Mouse (Mus musculus) erythroblast, embryonic 14.5 days (primary cell): ENCODE measurements around the gene Snd1. TPM values are rescaled to one million over a fixed set of nuclear protein-coding genes. Genes with fewer than 3 reads are reported as not detected.
"Not testable (repeated sequence)": the region's sequence is repeated elsewhere in the genome, so short reads cannot be mapped to it uniquely, and the experiment has no call there.

Experiments
- H3K27me3 ChIP-seq: 2 replicates; pipeline ENCODE4 v1.6.1; 2012; ENCODE audit warnings: inconsistent platforms; ENCODE audit not compliant: control insufficient read depth
- H3K36me3 ChIP-seq: 2 replicates; pipeline ENCODE4 v1.6.1; 2012; ENCODE audit warnings: mild to moderate bottlenecking, inconsistent platforms; ENCODE audit not compliant: control insufficient read depth
- H3K4me1 ChIP-seq: 2 replicates; pipeline ENCODE4 v1.6.1; 2012; ENCODE audit warnings: inconsistent platforms; ENCODE audit not compliant: control insufficient read depth
- H3K4me3 ChIP-seq: replicated peaks from 2 replicates; pipeline ENCODE3; 2012; ENCODE audit warnings: moderate library complexity, mild to moderate bottlenecking, inconsistent platforms
- H3K9me3 ChIP-seq: 2 replicates; pipeline ENCODE4 v1.6.1; 2012; ENCODE audit warnings: low read length, inconsistent platforms, mixed read lengths; ENCODE audit not compliant: control insufficient read depth
- GATA1 ChIP-seq: IDR thresholded peaks from 2 replicates; pipeline ENCODE4 v1.6.1; 2012; ENCODE audit warnings: low read length, inconsistent platforms, mixed read lengths
- TAL1 ChIP-seq: IDR thresholded peaks from 3 replicates; pipeline ENCODE4 v1.6.1; 2012; ENCODE audit warnings: low read length, inconsistent platforms, mixed read lengths
- polyA plus RNA-seq: library from polyadenylated mRNA; stranded (reverse); fragments of >175 nt; gene quantifications from 2 replicates; pipeline ENCODE4 v1.2.3, GENCODE M21; 2012

The Snd1 gene
- polyA plus RNA-seq, 1 experiment, result 1.9 TPM

- H3K36me3 ChIP-seq, result peaks cover 5% of the 10 kb centered on the region
- no peaks in the 10 kb centered on the region for H3K9me3 ChIP-seq
- H3K27me3 ChIP-seq, result no peaks in the 10 kb centered on the region
- no peak overlapping the region for H3K4me3 ChIP-seq
- TF ChIP-seq GATA1, result no peak
- no peak for TF ChIP-seq TAL1
- H3K4me1 ChIP-seq, result peaks cover 2% of the 10 kb centered on the region; the same call in 1 of the 2 replicates
Measured at GRCm38 (mm10) chr6:28502576-28502975, 27.6 kb downstream of the Snd1 start.

- TF ChIP-seq GATA1 (no peak), TAL1 (no peak)
- Histone ChIP-seq H3K4me3 (no peak overlapping the region), H3K36me3 (peaks cover 3% of the 10 kb centered on the region), H3K4me1 (no peaks in the 10 kb centered on the region), H3K27me3 (no peaks in the 10 kb centered on the region), H3K9me3 (no peaks in the 10 kb centered on the region)
Measured at GRCm38 (mm10) chr6:28503148-28503547, 28.2 kb downstream of the Snd1 start.

GRCm38 (mm10) chr6:28504611-28505010 lies 29.7 kb downstream of the Snd1 start:
- no peaks in the 10 kb centered on the region for H3K9me3 ChIP-seq
- no peaks in the 10 kb centered on the region for H3K4me1 ChIP-seq
- H3K36me3 ChIP-seq, result peaks cover 3% of the 10 kb centered on the region; the same call in 1 of the 2 replicates
- no peak for TF ChIP-seq TAL1
- no peak for TF ChIP-seq GATA1
- H3K4me3 ChIP-seq, result no peak overlapping the region
- H3K27me3 ChIP-seq, result no peaks in the 10 kb centered on the region

GRCm38 (mm10) chr6:28507759-28508158 lies 32.8 kb downstream of the Snd1 start:
- Histone ChIP-seq H3K36me3 (peaks cover 6% of the 10 kb centered on the region), H3K9me3 (no peaks in the 10 kb centered on the region), H3K27me3 (no peaks in the 10 kb centered on the region), H3K4me3 (no peak overlapping the region), H3K4me1 (no peaks in the 10 kb centered on the region; the same call in 1 of the 2 replicates)
- TF ChIP-seq TAL1 (no peak), GATA1 (no peak)

GRCm38 (mm10) chr6:28514195-28514594 lies 39.3 kb downstream of the Snd1 start:
- no peaks in the 10 kb centered on the region for H3K27me3 ChIP-seq
- H3K36me3 ChIP-seq, result peaks cover 43% of the 10 kb centered on the region
- TF ChIP-seq GATA1 (no peak), TAL1 (no peak)
- H3K4me1 ChIP-seq, result peaks cover 2% of the 10 kb centered on the region; the same call in 1 of the 2 replicates
- H3K4me3 ChIP-seq, result no peak overlapping the region
- no peaks in the 10 kb centered on the region for H3K9me3 ChIP-seq

GRCm38 (mm10) chr6:28514830-28515350 lies 40.0 kb downstream of the Snd1 start:
- no peaks in the 10 kb centered on the region for H3K27me3 ChIP-seq
- H3K4me1 ChIP-seq, result peaks cover 2% of the 10 kb centered on the region; the same call in 1 of the 2 replicates
- peaks cover 50% of the 10 kb centered on the region for H3K36me3 ChIP-seq
- no peaks in the 10 kb centered on the region for H3K9me3 ChIP-seq
- H3K4me3 ChIP-seq, result no peak overlapping the region
- no peak for TF ChIP-seq TAL1
- TF ChIP-seq GATA1, result no peak

GRCm38 (mm10) chr6:28516618-28517017 lies 41.7 kb downstream of the Snd1 start:
- no peak for TF ChIP-seq GATA1
- no peak for TF ChIP-seq TAL1
- H3K27me3 ChIP-seq, result no peaks in the 10 kb centered on the region
- H3K4me1 ChIP-seq, result peaks cover 2% of the 10 kb centered on the region; the same call in 1 of the 2 replicates
- H3K36me3 ChIP-seq, result peaks cover 57% of the 10 kb centered on the region
- no peak overlapping the region for H3K4me3 ChIP-seq
- H3K9me3 ChIP-seq, result no peaks in the 10 kb centered on the region

- Histone ChIP-seq H3K27me3 (no peaks in the 10 kb centered on the region), H3K36me3 (peaks cover 57% of the 10 kb centered on the region), H3K4me1 (peaks cover 2% of the 10 kb centered on the region; the same call in 1 of the 2 replicates)
Measured at GRCm38 (mm10) chr6:28517050-28517449, 42.1 kb downstream of the Snd1 start.

GRCm38 (mm10) chr6:28519426-28519825 lies 44.5 kb downstream of the Snd1 start:
- TF ChIP-seq GATA1, result no peak
- TF ChIP-seq TAL1, result no peak
- Histone ChIP-seq H3K4me3 (no peak overlapping the region), H3K4me1 (peaks cover 2% of the 10 kb centered on the region; the same call in 1 of the 2 replicates), H3K36me3 (peaks cover 58% of the 10 kb centered on the region), H3K27me3 (no peaks in the 10 kb centered on the region), H3K9me3 (no peaks in the 10 kb centered on the region)

More at GRCm38 (mm10) chr6:28517050-28517449, 42.1 kb downstream of the Snd1 start:
- Histone ChIP-seq H3K9me3 (no peaks in the 10 kb centered on the region), H3K4me3 (no peak overlapping the region)
- no peak for TF ChIP-seq TAL1
- no peak for TF ChIP-seq GATA1

- not testable (repeated sequence) for H3K9me3 ChIP-seq, H3K4me3 ChIP-seq, H3K27me3 ChIP-seq, H3K4me1 ChIP-seq
- peaks cover 57% of the 10 kb centered on the region for H3K36me3 ChIP-seq
Measured at GRCm38 (mm10) chr6:28520787-28521186, 45.8 kb downstream of the Snd1 start.
